Mouse (Mus musculus) forebrain, embryonic 11.5 days (tissue): ENCODE measurements around the gene Edrf1. TPM values are rescaled to one million over a fixed set of nuclear protein-coding genes. Genes with fewer than 3 reads are reported as not detected.

ENCODE experiments used
- polyA plus RNA-seq: library from polyadenylated mRNA; unstranded; fragments of >200 nt; fragmentation: Nextera tagmentation; extraction: Ambion mirVana; gene quantifications from 2 replicates; pipeline ENCODE4 v1.2.1, GENCODE M21; 2014

Gene Edrf1
- polyA plus RNA-seq, 1 experiment from 2014 or later: 32.2 TPM

Other genes starting within 250 kb of the Edrf1 start
- gene Tex36, start 35.4 kb upstream of the Edrf1 start, polyA plus RNA-seq: not detected in 2 replicates
- not detected in 2 replicates for gene Mmp21, start 42.5 kb downstream of the Edrf1 start, polyA plus RNA-seq
- 171 and 180 TPM in 2 replicates for gene Bccip, start 71.8 kb downstream of the Edrf1 start, polyA plus RNA-seq
- 37.6 and 39.0 TPM in 2 replicates for gene Uros, start 72.5 kb downstream of the Edrf1 start, polyA plus RNA-seq
- 1.5 and 1.7 TPM in 2 replicates for gene Fank1, start 139.3 kb downstream of the Edrf1 start, polyA plus RNA-seq
- 75.4 and 78.6 TPM in 2 replicates for gene Dhx32, start 145.2 kb downstream of the Edrf1 start, polyA plus RNA-seq